Comparison of ENCODE assay signal across 21 mouse cellular contexts in genomic region chr12:11615237-11615636, GRCm38 (mm10).
"Had no signal": no experiment of that assay in that cellular context is flagged by ENCODE, and none has a peak within 500 bp of the region (broad histone marks: within the 10 kb centered on the region; RNA-seq: fewer than 3 reads in every experiment).

No protein-coding gene starts in this region.

- H3K27me3 ChIP-seq: limb, embryonic 12.5 days; limb, embryonic 15.5 days; midbrain, embryonic 12.5 days; neural tube, embryonic 13.5 days had no signal

- H3K4me2 ChIP-seq: limb, embryonic 12.5 days; limb, embryonic 15.5 days; liver, embryonic 11.5 days; lung, embryonic 14.5 days; midbrain, embryonic 12.5 days; neural tube, embryonic 13.5 days had no signal

- H3K36me3 ChIP-seq: limb, embryonic 12.5 days; limb, embryonic 15.5 days; midbrain, embryonic 12.5 days; neural tube, embryonic 13.5 days had no signal

- ATAC-seq: liver, postnatal 0 days; lung, postnatal 0 days; midbrain, embryonic 16.5 days had no signal

- DNase-seq: kidney, adult 2 months; kidney, postnatal 25 days; layer of hippocampus, postnatal 36 days; left cerebral cortex, postnatal 4 days; liver, postnatal 0 days; lung, embryonic 14.5 days; retina, postnatal 1 day; right cerebral cortex, postnatal 25 days; thymus, postnatal 36 days had no signal

- H3K4me1 ChIP-seq: limb, embryonic 12.5 days; limb, embryonic 15.5 days; midbrain, embryonic 12.5 days; neural tube, embryonic 13.5 days had no signal

- H3K9ac ChIP-seq: limb, embryonic 12.5 days; limb, embryonic 15.5 days; liver, embryonic 14.5 days; liver, postnatal 0 days; lung, embryonic 14.5 days; midbrain, embryonic 12.5 days; neural tube, embryonic 13.5 days had no signal

- H3K4me3 ChIP-seq: left cerebral cortex, adult 2 months; limb, embryonic 12.5 days; limb, embryonic 15.5 days; midbrain, embryonic 12.5 days; myocyte; neural tube, embryonic 13.5 days had no signal

- H3K9me3 ChIP-seq: limb, embryonic 12.5 days; limb, embryonic 15.5 days; midbrain, embryonic 12.5 days; neural tube, embryonic 13.5 days had no signal

- H3K27ac ChIP-seq: kidney, postnatal 0 days; left cerebral cortex, adult 2 months; limb, embryonic 12.5 days; limb, embryonic 15.5 days; liver, embryonic 14.5 days; macrophage; midbrain, embryonic 12.5 days; neural tube, embryonic 13.5 days had no signal
